Mouse (Mus musculus): ENCODE measurements at regions not wholly inside any gene's neighbourhood (a gene's known extent, or its start where the extent isn't known, plus 50 kb on each side); places are given as distances from the start of the nearest gene placed in this dataset.

DNA sequence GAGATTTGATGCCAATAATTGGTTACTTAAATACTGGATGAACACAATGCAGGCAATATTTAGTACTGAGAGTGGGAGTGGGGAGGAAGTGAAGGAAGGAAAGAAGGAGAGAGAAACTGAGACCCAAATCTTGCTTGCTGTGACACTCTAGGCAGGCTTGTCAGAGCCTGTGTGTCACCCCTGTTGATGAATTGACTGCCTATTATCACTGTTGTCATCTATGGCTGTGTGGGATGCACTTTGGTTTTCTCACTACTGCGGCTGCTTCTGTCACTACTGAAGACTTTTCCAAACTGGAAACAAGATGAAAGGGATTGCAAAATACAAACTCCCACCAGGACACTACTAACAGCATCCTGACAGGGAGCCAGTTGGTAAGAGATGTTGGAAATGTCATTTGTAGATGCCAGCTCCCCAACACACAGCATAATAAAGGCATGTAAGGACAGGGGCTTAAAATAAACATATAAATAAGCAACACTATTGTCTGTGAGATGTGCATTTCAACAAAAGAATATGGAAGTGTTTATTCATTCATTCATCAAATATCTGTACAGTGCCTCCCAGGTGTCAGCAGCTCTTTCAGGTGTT lies 207.0 kb upstream of the Ufl1 start:
- Histone ChIP-seq H3K79me2 (ENCODE audit: control insufficient read depth, insufficient read depth) (no peaks in the 10 kb centered on the region), H3K4me3 (no peak overlapping the region), H3K27me3 (ENCODE audit: control insufficient read depth, insufficient read depth, insufficient read length) (no peaks in the 10 kb centered on the region), H3K4me2 (ENCODE audit: low read depth) (no peak overlapping the region), H3K36me3 (ENCODE audit: control insufficient read depth, insufficient read depth) (no peaks in the 10 kb centered on the region), H3ac (ENCODE audit: control insufficient read depth, insufficient read length) (no peak overlapping the region)
- TF ChIP-seq REST (IDR thresholded peaks at IDR 0.05; ENCODE audit: insufficient read depth, insufficient read length) = no peak

DNA sequence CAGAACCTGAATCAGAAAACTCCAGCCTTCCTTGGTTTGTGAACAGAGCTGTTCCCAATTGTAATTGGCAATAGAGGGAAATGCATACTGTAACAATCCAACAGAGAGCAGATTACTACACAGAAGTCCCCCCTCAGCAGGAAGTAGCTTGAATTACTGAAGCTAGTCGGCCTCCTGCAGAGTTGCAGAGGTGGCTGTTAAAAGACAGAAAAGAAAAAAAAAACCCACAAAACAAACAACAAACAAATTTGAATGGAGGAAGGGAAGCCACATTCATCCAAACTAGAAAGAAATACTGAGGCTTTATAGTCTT lies 202.0 kb upstream of the Ufl1 start:
- H3K4me2 ChIP-seq (ENCODE audit: low read depth) = no peak overlapping the region
- H3K36me3 ChIP-seq (ENCODE audit: control insufficient read depth, insufficient read depth) = no peaks in the 10 kb centered on the region
- H3ac ChIP-seq (ENCODE audit: control insufficient read depth, insufficient read length) = no peak overlapping the region
- no peak overlapping the region for H3K4me3 ChIP-seq
- no peaks in the 10 kb centered on the region for H3K79me2 ChIP-seq (ENCODE audit: control insufficient read depth, insufficient read depth)
- TF ChIP-seq POLR2A (IDR thresholded peaks at IDR 0.05; ENCODE audit: insufficient read length, low read depth) (no peak), E2F4 (IDR thresholded peaks at IDR 0.05; ENCODE audit: insufficient read depth) (no peak), TCF12 (IDR thresholded peaks at IDR 0.05; ENCODE audit: insufficient read depth, poor library complexity, severe bottlenecking) (no peak), TCF3 (IDR thresholded peaks at IDR 0.05; ENCODE audit: insufficient read length, low read depth) (no peak), REST (IDR thresholded peaks at IDR 0.05; ENCODE audit: insufficient read depth, insufficient read length) (no peak), CEBPB (IDR thresholded peaks at IDR 0.05; ENCODE audit: insufficient read depth, poor library complexity, severe bottlenecking) (no peak), USF1 (IDR thresholded peaks at IDR 0.05; ENCODE audit: low read depth) (no peak), SRF (IDR thresholded peaks at IDR 0.05; ENCODE audit: control insufficient read depth, insufficient read length, low read depth) (no peak), POLR2AphosphoS2 (IDR thresholded peaks at IDR 0.05; ENCODE audit: insufficient read length, low read depth) (no peak), MYOD1 (IDR thresholded peaks at IDR 0.05; ENCODE audit: control insufficient read depth in 1 of 3, insufficient read length in 2 of 3, low read depth in 2 of 3) (no peak), MAX (IDR thresholded peaks at IDR 0.05; ENCODE audit: low read depth) (no peak), MYOG (IDR thresholded peaks at IDR 0.05; ENCODE audit: control insufficient read depth in 1 of 3, insufficient read depth in 1 of 3, insufficient read length in 2 of 3, low read depth in 2 of 3) (no peak)
- no peaks in the 10 kb centered on the region for H3K27me3 ChIP-seq (ENCODE audit: control insufficient read depth, insufficient read depth, insufficient read length)

DNA sequence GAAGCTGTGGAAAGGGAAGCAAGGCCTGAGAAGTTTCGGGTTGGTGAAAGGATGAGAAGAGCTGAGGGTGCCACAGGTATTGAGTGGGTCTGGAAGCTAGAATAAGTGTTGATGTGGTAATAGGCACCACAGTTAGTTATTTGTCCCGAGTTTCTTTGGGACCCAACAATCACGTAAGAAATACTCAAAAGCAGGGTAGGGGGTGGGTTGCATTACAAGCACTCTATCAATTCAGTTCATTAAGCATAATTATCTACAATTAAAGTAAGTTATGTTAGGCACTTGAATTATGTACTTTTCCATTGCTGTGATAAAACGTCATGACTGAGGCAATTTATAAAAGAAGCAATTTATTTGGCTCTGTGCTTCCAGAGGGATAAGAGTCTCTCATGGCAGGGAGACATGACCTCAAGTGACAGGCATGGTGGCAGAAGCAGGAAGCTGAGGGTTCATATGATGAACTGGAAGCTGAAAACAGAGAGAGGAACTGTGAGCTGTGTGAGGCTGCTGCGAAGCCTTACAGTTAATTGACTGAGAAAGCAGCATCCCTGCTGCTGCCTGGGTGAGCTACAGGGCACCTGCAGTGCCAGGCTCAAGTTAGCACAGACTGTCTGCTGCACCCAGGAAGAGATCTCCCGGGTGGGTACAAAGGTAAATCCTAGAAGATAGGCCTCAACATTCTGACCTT lies 201.5 kb upstream of the Ufl1 start:
- no peak overlapping the region for H3K4me3 ChIP-seq
- H3ac ChIP-seq (ENCODE audit: control insufficient read depth, insufficient read length) = no peak overlapping the region
- no peaks in the 10 kb centered on the region for H3K36me3 ChIP-seq (ENCODE audit: control insufficient read depth, insufficient read depth)
- no peaks in the 10 kb centered on the region for H3K27me3 ChIP-seq (ENCODE audit: control insufficient read depth, insufficient read depth, insufficient read length)
- H3K4me2 ChIP-seq (ENCODE audit: low read depth) = no peak overlapping the region
- no peak for TF ChIP-seq MYOG (IDR thresholded peaks at IDR 0.05; ENCODE audit: control insufficient read depth in 1 of 3, insufficient read depth in 1 of 3, insufficient read length in 2 of 3, low read depth in 2 of 3)
- TF ChIP-seq POLR2A (IDR thresholded peaks at IDR 0.05; ENCODE audit: insufficient read length, low read depth) = no peak
- no peak for TF ChIP-seq MAX (IDR thresholded peaks at IDR 0.05; ENCODE audit: low read depth)
- no peak for TF ChIP-seq E2F4 (IDR thresholded peaks at IDR 0.05; ENCODE audit: insufficient read depth)
- no peak for TF ChIP-seq USF1 (IDR thresholded peaks at IDR 0.05; ENCODE audit: low read depth)
- TF ChIP-seq POLR2AphosphoS2 (IDR thresholded peaks at IDR 0.05; ENCODE audit: insufficient read length, low read depth) = no peak
- TF ChIP-seq MYOD1 (IDR thresholded peaks at IDR 0.05; ENCODE audit: control insufficient read depth in 1 of 3, insufficient read length in 2 of 3, low read depth in 2 of 3) = no peak
- H3K79me2 ChIP-seq (ENCODE audit: control insufficient read depth, insufficient read depth) = no peaks in the 10 kb centered on the region

DNA sequence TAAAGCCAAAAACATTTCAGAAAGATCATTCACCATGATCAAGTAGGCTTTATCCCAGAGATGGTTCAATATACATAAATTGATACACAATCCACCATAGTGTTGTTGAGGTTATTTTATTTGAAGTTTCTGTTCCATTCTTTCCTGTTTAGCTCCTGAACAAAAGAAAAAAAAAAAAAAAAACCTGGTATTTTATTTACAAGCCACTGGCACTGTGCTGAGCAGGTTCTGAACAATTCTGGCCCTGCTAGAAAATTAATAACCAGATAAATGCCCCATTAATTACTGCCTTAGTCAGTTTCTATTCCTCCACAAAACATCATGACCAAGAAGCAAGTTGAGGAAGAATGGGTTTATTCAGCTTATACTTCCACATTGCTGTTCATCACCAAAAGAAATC lies 191.4 kb upstream of the Ufl1 start:
- TF ChIP-seq MYOD1 (IDR thresholded peaks at IDR 0.05; ENCODE audit: control insufficient read depth in 1 of 3, insufficient read length in 2 of 3, low read depth in 2 of 3) (no peak), MAX (IDR thresholded peaks at IDR 0.05; ENCODE audit: low read depth) (no peak)
- Histone ChIP-seq H3K27me3 (ENCODE audit: control insufficient read depth, insufficient read depth, insufficient read length) (no peaks in the 10 kb centered on the region), H3K4me3 (no peak overlapping the region), H3ac (ENCODE audit: control insufficient read depth, insufficient read length) (no peak overlapping the region), H3K79me2 (ENCODE audit: control insufficient read depth, insufficient read depth) (no peaks in the 10 kb centered on the region), H3K4me2 (ENCODE audit: low read depth) (no peak overlapping the region), H3K36me3 (ENCODE audit: control insufficient read depth, insufficient read depth) (no peaks in the 10 kb centered on the region)

DNA sequence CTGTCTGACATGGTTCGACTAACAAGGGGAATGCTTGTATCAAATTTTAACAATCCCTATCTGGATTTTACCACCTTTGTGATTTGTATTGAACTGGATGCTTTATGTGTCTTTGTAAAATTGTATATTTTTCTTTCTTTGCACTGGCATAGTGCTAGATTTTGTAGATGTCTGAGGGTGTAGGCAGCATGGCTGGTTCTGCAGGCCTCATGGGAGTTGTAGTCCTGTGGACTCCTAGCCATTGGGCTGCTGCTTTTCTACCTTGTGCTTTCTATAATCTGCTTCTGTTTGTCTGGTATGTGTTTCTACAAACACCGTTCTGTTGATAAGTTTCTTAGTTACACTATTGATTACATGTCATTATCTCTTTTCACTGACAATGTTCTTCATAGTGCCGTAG lies 184.9 kb upstream of the Ufl1 start:
- Histone ChIP-seq H3ac (ENCODE audit: control insufficient read depth, insufficient read length) (no peak overlapping the region), H3K27me3 (ENCODE audit: control insufficient read depth, insufficient read depth, insufficient read length) (no peaks in the 10 kb centered on the region), H3K4me3 (no peak overlapping the region), H3K36me3 (ENCODE audit: control insufficient read depth, insufficient read depth) (no peaks in the 10 kb centered on the region), H3K4me2 (ENCODE audit: low read depth) (peak overlapping the region; percentile 10), H3K79me2 (ENCODE audit: control insufficient read depth, insufficient read depth) (no peaks in the 10 kb centered on the region)
- TF ChIP-seq SRF (IDR thresholded peaks at IDR 0.05; ENCODE audit: control insufficient read depth, insufficient read length, low read depth) (no peak), CEBPB (IDR thresholded peaks at IDR 0.05; ENCODE audit: insufficient read depth, poor library complexity, severe bottlenecking) (no peak), TCF12 (IDR thresholded peaks at IDR 0.05; ENCODE audit: insufficient read depth, poor library complexity, severe bottlenecking) (no peak), MAX (IDR thresholded peaks at IDR 0.05; ENCODE audit: low read depth) (no peak), POLR2A (IDR thresholded peaks at IDR 0.05; ENCODE audit: insufficient read length, low read depth) (no peak)

Measured in myocyte (in vitro differentiated cells).